Mouse (Mus musculus) forelimb bud, embryonic 11.5 days (tissue): ENCODE measurements at regions not wholly inside any gene's neighbourhood (a gene's known extent, or its start where the extent isn't known, plus 50 kb on each side); places are given as distances from the start of the nearest gene placed in this dataset.

Experiments used
- DNase-seq: peaks from one replicate; pipeline ENCODE4 v3.0.0-alpha.2; 2012; ENCODE audit warnings: low read depth, low spot score

GRCm38 (mm10) chr13:71247241-71247640 lies 405.6 kb upstream of the Adamts16 start:
- no peak for DNase-seq

DNA sequence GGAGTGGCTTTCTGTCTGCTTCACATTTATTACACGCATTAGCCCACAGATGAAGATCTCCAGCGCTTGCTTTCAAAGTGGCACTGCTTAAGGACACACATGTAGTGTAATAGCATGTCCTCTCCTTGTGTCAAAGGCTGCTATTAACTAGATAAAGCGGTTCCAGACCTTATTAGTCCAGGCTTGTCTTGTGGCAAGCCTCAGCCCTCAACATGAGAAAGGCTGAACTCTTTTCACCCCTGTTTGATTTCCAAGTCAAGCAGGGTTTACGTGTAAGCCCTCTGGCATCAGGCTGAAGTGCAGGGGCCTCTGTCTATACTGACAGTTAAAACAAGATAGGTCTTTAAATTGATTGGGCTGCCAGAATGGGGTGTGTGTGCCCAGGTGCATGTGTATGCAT lies 403.7 kb upstream of the Adamts16 start:
- DNase-seq, result no peak

DNA sequence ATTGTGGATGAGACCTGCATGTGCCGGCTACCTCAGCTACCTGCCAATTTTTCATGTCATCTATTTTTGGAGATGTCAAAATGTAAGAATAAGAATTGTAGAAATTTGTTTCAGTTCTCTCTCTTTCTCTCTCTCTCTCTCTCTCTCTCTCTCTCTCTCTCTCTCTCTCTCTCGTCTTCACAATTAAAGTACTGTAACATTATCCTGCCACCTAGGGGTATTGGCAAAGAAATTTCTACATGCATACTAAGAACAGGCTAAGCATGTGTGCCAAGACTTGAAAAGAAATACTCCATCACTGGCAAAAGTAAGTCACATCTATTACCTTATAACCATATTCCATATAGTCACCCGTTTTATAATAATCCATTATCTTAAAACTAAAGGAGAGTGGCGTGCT lies 398.2 kb upstream of the Adamts16 start:
- no peak for DNase-seq

GRCm38 (mm10) chr13:71235338-71235737 lies 393.7 kb upstream of the Adamts16 start:
- DNase-seq, result no peak

DNA sequence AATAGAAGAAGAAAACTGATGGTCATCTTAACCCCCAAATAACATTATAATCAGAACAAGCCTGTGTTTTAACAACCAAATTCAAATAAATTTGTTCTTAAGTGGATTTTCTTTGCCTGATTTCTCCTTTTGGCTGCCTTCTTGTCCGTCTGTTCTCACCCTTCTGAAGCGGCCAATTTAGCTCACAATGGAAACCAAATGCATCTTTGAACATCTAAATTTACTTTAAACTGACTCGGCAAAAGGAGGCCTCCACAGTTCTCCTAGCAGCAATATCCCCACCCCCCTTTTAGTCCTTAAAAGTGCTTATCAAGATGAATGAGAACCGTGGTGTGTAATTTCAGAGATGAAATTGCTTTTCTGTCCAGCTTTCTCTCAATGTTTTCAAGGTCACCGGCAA lies 389.6 kb upstream of the Adamts16 start:
- no peak for DNase-seq

DNA sequence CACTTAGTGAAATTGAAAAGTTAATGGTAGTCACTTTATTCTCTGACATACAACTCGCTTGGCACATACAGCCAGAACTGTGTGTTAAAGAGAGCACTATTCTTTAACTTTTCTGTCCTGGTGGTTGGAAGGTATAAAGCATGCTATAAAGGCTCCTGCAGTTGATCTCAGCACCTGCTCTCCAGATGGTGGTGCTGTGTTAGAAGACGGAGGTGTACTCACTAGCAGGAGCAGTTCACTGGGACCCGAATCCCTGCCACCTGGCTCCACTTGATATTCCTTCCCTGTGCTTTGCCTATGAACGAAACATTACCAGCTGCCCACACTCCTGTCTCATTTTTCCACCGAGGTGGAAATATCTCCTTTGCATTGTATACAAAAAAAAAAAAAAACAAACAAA lies 373.2 kb upstream of the Adamts16 start:
- DNase-seq, result peak; percentile 65

- DNase-seq, result no peak
These were observed 369.8 kb upstream of the Adamts16 start for GRCm38 (mm10) chr13:71211363-71211762.

DNA sequence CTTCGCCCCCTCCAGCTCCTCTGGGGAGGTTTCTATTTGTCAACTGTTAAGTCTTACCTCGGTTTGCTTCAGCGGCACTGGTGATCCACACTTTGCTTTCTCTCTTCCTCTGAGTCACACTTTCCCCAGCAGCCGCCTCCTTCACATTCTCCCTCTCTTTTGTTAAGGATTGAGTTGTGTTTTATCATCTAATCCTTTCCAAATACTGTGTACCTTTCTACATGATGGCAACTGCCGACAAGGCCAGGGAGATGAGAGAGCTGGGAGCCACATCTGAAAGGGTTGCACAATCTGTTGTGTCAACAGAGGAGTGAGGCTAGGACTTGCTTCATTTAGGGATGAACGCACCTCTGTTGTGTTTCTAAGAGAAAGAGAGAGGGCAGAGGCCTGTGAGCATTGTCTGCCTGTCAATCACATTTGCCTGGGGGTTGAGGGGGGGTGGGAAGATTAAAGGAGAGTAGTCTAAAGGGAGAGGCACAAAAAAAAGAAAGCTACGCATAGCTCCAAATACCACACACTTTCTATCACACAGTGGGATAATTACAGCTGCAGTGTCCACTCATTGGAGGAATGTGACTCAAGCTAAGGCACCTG lies 369.1 kb upstream of the Adamts16 start:
- no peak for DNase-seq

DNA sequence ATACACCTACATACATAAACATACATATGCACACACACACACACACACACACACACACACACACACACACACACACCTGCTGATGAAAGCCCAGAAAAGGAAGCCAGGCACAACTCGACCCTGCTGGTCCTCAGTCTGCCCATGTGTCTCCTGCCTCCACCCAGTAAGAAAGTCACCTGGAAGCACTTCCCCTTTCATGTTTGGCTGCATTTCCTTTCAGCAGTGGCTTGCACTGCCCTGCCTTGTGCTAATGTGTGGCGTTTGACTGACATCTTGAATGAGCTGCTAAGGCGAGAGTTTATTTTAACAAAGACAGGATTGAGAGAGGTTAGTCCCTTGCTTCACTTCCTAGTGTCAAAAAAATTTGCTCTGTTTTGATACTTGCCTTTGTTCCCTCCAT lies 364.1 kb upstream of the Adamts16 start:
- DNase-seq, result peak; percentile 27

- peak; percentile 23 for DNase-seq
These were observed 359.0 kb upstream of the Adamts16 start for GRCm38 (mm10) chr13:71200656-71201055.

DNA sequence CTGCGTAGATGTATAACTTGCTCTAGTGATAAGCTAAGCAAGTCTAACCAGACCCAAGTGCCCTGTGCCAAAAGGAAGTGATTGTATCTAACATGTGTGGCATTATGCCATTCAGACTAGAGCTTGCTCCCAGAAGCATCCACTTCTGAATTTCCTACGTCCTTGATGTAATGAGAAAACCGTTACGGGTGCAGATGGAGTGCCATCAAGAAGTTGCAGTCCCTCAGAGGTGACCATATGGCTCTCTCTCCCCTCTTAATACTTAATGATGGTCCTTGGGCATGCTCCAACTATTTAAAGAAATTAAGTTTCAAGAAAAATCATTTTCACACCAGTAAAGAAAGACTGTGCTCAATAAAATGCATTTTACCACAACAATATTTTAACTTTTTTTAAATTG lies 354.1 kb upstream of the Adamts16 start:
- DNase-seq, result no peak

DNA sequence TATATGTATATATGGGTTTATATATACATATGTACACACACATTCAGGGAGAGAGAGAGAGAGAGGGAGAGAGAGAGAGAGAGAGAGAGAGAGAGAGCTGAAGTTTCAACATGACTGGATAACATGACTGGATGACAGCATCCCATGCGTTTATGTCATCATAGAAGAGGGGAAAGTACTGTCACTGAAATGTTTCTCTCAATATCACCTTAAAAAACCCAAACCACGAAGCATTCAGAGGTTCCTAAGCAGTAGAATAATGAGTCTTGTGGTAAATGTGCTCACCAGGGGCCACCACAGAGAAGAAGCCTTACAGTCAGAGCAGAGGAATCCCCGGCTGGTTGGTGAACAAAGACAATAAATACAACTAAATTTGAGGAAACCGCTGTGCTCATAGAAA lies 342.9 kb upstream of the Adamts16 start:
- DNase-seq, result no peak

- DNase-seq, result no peak
These were observed 337.5 kb upstream of the Adamts16 start for GRCm38 (mm10) chr13:71179083-71179482.

DNA sequence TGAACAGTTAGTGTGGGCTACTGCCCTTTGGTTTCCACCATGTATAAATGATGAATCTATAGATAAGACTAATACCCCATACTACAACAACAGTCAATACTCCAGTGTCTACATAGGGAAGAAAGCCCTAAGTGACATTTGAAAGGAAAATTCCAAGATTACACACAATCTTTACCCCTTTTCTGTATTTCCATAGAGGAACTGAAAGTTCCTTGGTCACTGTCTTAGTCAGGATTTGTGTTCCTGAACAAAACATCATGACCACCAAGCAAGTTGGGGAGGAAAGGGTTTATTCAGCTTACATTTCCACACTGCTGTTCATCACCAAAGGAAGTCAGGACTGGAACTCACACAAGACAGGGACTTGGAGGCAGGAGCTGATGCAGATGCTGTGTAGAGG lies 332.7 kb upstream of the Adamts16 start:
- DNase-seq, result no peak

DNA sequence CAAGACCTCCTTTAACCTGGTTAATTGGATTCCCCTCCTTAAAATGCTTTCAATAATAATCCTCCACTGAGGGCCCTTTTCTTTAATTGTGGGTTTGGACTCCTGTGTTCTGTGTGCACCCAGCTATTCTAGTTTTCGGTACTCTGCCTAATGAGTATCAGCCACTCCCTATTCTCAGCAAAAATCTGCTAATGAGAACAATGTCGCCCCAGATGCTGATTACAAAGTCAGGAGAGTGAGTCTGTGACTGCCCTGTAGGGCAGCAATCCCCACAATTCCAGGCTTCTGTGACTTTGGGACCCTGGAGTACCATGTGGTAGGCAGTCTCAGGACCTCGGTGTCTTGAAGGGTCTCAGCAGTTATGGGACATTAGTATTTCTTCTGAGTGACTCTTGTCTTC lies 324.6 kb upstream of the Adamts16 start:
- no peak for DNase-seq

GRCm38 (mm10) chr13:71165096-71165920 lies 323.7 kb upstream of the Adamts16 start:
- DNase-seq, result no peak

DNA sequence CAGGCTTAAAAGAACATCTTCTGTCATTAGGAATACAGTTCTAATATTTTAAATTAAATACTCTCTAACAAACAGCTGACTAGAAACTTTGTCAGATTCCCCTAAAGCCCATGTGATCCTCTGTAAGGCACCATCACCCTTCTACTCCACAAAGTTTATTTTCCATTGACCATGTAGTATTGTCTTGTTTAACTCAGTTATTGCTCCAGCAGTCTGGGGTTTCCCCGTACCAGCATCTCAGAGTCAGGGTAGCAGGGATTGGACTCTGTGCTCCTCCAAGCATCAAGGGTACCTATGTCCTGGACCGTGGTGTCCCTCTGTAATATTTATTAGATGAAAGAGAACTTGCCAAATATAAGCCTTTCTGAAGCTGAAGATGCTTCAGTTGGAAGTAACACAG lies 322.4 kb upstream of the Adamts16 start:
- DNase-seq, result no peak

DNA sequence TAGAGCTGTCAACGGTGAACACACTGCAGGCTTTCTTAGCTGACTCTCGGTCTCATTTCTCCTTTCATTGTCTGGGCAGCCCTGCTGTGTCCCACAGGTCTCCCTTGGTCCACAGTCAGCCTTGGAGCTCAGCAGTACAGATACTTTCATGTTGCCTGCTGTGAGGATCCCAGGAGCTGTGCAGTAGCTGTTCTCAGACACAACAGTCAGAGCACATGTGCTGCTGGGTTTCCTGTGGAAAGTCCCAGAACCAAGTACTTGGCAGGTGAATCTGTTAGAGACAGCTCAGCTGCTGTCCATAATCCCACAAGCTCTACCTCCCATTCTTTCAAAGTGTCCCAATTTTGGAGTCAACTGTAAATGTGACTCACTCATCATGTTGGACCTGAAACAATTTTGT lies 321.3 kb upstream of the Adamts16 start:
- DNase-seq, result no peak

DNA sequence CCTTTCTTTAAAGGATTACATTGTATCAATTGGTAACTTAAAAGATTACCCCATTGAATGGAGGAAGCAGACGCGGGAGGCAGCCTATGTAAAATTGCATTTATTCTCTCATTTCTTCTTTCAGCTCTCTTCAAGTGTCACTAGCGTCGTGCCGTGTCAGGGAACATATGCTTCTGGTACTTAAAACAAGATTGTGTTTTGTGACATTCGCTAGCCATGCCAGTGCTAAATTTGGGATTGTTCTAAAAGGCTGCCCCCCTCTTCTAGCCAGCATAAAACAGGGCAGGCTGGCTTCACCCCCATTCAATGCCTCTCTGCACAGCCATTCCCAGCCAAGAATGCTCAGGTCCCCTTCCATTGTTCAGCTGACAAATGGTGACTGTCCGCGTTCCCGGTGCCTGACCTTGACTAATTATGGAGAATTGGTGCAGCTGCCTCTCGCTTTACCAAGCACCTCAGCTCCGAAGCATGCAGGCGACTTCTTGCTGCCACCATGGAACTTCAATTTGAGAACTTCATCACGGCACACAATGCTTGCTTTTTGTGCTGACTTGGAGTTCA lies 316.8 kb upstream of the Adamts16 start:
- DNase-seq, result peak; percentile 5

DNA sequence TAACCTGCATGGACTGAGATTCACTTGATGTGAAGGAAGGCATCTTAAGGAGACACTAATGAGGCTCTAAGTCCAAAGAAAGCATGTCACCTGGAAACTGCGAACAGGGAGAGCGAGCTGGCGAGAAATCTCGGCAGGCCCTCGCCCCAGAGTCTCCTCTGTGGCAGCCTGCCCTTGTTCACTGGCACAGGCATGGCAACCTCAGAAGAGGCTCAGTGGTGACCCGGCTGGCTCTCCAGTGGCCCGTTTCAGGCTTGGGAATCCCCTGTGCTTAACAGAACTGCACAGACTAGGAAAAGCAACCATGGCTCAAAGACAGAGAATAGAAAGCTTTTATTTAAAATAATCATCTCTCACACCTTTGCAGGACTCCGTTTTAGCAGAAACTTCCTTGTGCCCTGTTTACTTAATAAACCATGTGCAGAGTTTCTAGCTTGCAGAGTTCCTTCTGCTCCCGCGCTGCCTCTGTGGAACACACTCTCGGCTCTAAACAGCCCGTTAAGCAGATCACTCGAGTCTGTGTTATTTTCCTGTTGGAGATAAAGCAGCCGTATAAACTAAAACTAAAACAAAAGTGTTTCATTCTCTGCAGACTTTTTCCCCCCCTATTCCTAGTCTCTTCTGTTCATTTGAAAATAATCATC lies 316.2 kb upstream of the Adamts16 start:
- no peak for DNase-seq

DNA sequence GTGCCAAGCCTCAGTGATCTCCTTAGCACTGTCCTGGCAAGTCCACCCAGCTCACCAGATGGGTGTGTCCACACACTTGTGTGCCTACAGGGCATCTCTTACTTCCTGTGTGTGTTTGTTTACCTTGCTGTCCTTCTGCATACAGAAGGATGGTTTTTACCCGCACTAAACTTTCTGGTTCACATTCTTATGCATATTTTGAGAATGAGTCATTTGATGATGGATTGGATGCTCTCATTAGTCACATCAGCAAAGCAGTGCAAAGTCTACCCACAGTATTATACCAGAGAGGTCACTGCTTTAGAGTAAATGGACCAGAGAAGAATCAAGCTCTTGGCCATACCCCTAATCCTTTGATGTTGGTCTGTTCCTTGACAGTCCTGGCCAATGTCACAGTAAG lies 308.5 kb upstream of the Adamts16 start:
- DNase-seq, result no peak

DNA sequence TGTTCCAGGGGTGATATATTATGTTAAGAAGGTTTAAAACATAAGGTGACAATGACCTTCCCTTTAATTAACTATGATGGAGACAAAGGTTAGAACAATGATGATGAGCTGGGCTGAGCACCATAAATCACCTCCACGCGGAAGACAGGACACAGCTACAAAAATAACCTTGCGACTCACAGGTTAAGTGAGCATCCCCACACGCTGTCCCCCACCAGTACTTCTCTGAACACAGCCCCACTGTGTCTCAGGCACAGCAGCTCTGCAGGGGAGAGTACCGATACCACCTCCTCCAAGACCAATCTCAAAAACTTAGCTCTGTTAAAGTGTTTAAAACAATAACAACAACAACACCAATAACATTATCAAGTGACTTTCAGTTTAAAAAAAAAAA lies 307.7 kb upstream of the Adamts16 start:
- DNase-seq, result no peak
